Mouse (Mus musculus) G1E-ER4 (cell line): ENCODE results near the gene Olfr893. TPM values are rescaled to one million over a fixed set of nuclear protein-coding genes. Genes with fewer than 3 reads are reported as not detected.

Experiments used
- GATA1 ChIP-seq: IDR thresholded peaks from one replicate; pipeline ENCODE4 v1.8.0; 2012; ENCODE audit warnings: low read length, inconsistent platforms
- polyA plus RNA-seq: library from polyadenylated mRNA; stranded (reverse); fragments of >175 nt; gene quantifications from 2 replicates; pipeline ENCODE4 v1.2.3, GENCODE M21; 2012

The Olfr893 gene
- polyA plus RNA-seq, result not detected in 2 replicates

GRCm38 (mm10) chr9:38208065-38208464, at the start of gene Olfr893:
Olfr893 (plus strand) TSS chr9:38208365.
- TF ChIP-seq GATA1, result no peak

- TF ChIP-seq GATA1, result no peak
Measured at GRCm38 (mm10) chr9:38180721-38181120, 27.4 kb upstream of the Olfr893 start, which contains the start of gene Olfr891. Olfr891 (minus strand) TSS chr9:38180821.

GRCm38 (mm10) chr9:38217755-38218154, 9.6 kb downstream of the Olfr893 start, which contains the start of gene Olfr894:
Olfr894 (plus strand) TSS chr9:38218055.
- TF ChIP-seq GATA1, result no peak

GRCm38 (mm10) chr9:38252474-38252873, 44.3 kb downstream of the Olfr893 start, which contains the start of gene Olfr143:
Olfr143 (plus strand) TSS chr9:38252774.
- no peak for TF ChIP-seq GATA1

Other genes starting within 250 kb of the Olfr893 start
- gene Olfr881, start 216.5 kb upstream of the Olfr893 start, polyA plus RNA-seq, result not detected in 2 replicates
- gene Olfr883, start 182.6 kb upstream of the Olfr893 start, polyA plus RNA-seq, result not detected in 2 replicates
- gene Olfr884, start 161.8 kb upstream of the Olfr893 start, polyA plus RNA-seq, result not detected in 2 replicates
- not detected in 2 replicates for gene Olfr885, start 147.0 kb upstream of the Olfr893 start, polyA plus RNA-seq
- not detected in 2 replicates for gene Olfr887, start 124.3 kb upstream of the Olfr893 start, polyA plus RNA-seq
- not detected in 2 replicates for gene Olfr888, start 100.2 kb upstream of the Olfr893 start, polyA plus RNA-seq
- gene Olfr889, start 93.2 kb upstream of the Olfr893 start, polyA plus RNA-seq, result not detected in 2 replicates
- gene Olfr890, start 65.8 kb upstream of the Olfr893 start, polyA plus RNA-seq, result not detected in 2 replicates
- gene Olfr891, start 27.5 kb upstream of the Olfr893 start, polyA plus RNA-seq, result not detected in 2 replicates
- gene Olfr894, start 9.7 kb downstream of the Olfr893 start, polyA plus RNA-seq, result not detected in 2 replicates
- not detected in 2 replicates for gene Olfr143, start 44.4 kb downstream of the Olfr893 start, polyA plus RNA-seq
- not detected in 2 replicates for gene Olfr895, start 59.5 kb downstream of the Olfr893 start, polyA plus RNA-seq
- not detected in 2 replicates for gene Olfr896-ps1, start 82.7 kb downstream of the Olfr893 start, polyA plus RNA-seq
- gene Olfr25, start 120.7 kb downstream of the Olfr893 start, polyA plus RNA-seq, result not detected in 2 replicates
- not detected in 2 replicates for gene Olfr898, start 140.0 kb downstream of the Olfr893 start, polyA plus RNA-seq
- not detected in 2 replicates for gene Olfr250, start 158.5 kb downstream of the Olfr893 start, polyA plus RNA-seq
- gene Olfr251, start 168.7 kb downstream of the Olfr893 start, polyA plus RNA-seq, result not detected in 2 replicates
- not detected in 2 replicates for gene Olfr147, start 193.3 kb downstream of the Olfr893 start, polyA plus RNA-seq
- gene Olfr901, start 221.1 kb downstream of the Olfr893 start, polyA plus RNA-seq, result not detected in 2 replicates
- not detected in 2 replicates for gene Olfr902, start 239.3 kb downstream of the Olfr893 start, polyA plus RNA-seq